Mouse (Mus musculus) stomach, postnatal 0 days (tissue): Measurements from ENCODE around the gene Gm21969.

Experiments
- CTCF ChIP-seq: IDR thresholded peaks from 2 replicates; pipeline ENCODE4 v1.5.1; 2016; ENCODE audit warnings: antibody characterized with exemption, low read depth, mild to moderate bottlenecking, moderate library complexity
- EP300 ChIP-seq: optimal IDR thresholded peaks from 2 replicates; pipeline ENCODE3; 2016; ENCODE audit warnings: antibody characterized with exemption

DNA sequence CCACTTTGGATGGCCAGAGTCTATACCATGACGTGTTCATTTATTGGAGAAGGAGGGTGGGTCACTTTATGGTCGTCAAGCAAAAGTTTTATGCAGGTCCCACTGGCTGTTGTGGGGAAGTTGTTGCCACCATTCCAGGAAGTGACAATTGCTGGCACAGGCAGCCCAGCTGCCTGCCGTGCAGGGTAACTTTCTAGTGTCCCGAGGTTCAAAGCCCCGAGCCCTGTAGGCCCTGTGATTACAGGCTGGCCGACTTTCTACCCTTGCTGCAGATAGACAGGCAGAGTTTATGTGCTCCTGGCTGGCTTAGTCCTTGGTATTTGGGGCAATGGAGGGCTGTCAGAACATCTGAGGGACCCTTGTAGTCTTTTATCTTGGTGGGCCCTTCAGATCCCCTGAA lies 23.5 kb upstream of the Gm21969 start:
- TF ChIP-seq CTCF (no peak), EP300 (no peak)
